ENCODE assay signal across 8 mouse cellular contexts in genomic region chr13:17804909-17805613, GRCm38 (mm10). TPM values are rescaled to one million over a fixed set of nuclear protein-coding genes. Genes with fewer than 3 reads are reported as not detected.
A peak's percentile ranks its signal among the peaks of the same experiment; 100 is the strongest.
DNase-seq lines count a peak whose midpoint lies in the region; ATAC-seq and TF ChIP-seq lines count a peak whose summit lies in the region.

Gene Cdk13, minus strand, starts transcription at chr13:17805097.

- H3K9ac ChIP-seq in hindbrain, postnatal 0 days (replicated peaks; ENCODE audit: low read length) = peak within 1 kb of the TSS; percentile 96

- H3K4me3 ChIP-seq in gastrocnemius, adult 2 months = peak within 1 kb of the TSS; percentile 99
- peak within 1 kb of the TSS; percentile 98 for H3K4me3 ChIP-seq in hindbrain, postnatal 0 days (ENCODE audit: low read length)
- H3K4me3 ChIP-seq in left cerebral cortex, adult 2 months = peak within 1 kb of the TSS; percentile 65

- no peaks in the 10 kb centered on the region for H3K27me3 ChIP-seq in hindbrain, postnatal 0 days (ENCODE audit: insufficient read depth, low read length)

- peak within 1 kb of the TSS; percentile 98 for H3K27ac ChIP-seq in gastrocnemius, adult 2 months
- peak within 1 kb of the TSS; percentile 98 for H3K27ac ChIP-seq in hindbrain, postnatal 0 days
- H3K27ac ChIP-seq in left cerebral cortex, adult 2 months = peak within 1 kb of the TSS; percentile 99

- intact Hi-C loops in gastrocnemius, adult 2 months (cut with DNase I) = loop anchor here (2.0 to 5.0 kb wide), 2 partner anchors 110 to 137 kb away; partner anchors contain the start of genes Mplkip, Rala and Sugct
- intact Hi-C loops in left cerebral cortex, adult 2 months (cut with DNase I) = loop anchor here (1.0 kb wide), 2 partner anchors 33 to 110 kb away; partner anchors contain the start of genes Mplkip and Sugct

- under 1% methylated on average over 72 of the region's 110 CpGs for whole genome bisulfite sequencing in hindbrain, postnatal 0 days

- peak; percentile 85 for ATAC-seq in common myeloid progenitor, adult 5-6 weeks (replicated peaks; ENCODE audit: low read depth, poor library complexity, severe bottlenecking)
- peak; percentile 97 for ATAC-seq in hindbrain, postnatal 0 days
- ATAC-seq in megakaryocyte, adult 5-6 weeks (ENCODE audit: poor library complexity, severe bottlenecking) = peak; percentile 86

- DNase-seq in ZHBTc4 (ENCODE audit: low read depth, low spot score) = peak; percentile 100
- peak; percentile 100 for DNase-seq in gastrocnemius, adult 2 months
- peak; percentile 99 for DNase-seq in hindbrain, postnatal 0 days (ENCODE audit: low spot score)
- DNase-seq in left cerebral cortex, adult 2 months (ENCODE audit: extremely low spot score in 1 of 2, low spot score in 2 of 2) = peak; percentile 99
- DNase-seq in right cerebral cortex, adult 2 months (ENCODE audit: low spot score in 2 of 2) = peak; percentile 98 to 99
- DNase-seq in urinary bladder, postnatal 14 days (ENCODE audit: low spot score) = peak; percentile 99

- no peak for TF ChIP-seq CTCF in gastrocnemius, adult 2 months (IDR thresholded peaks at IDR 0.05)
- TF ChIP-seq CTCF in hindbrain, postnatal 0 days (IDR thresholded peaks at IDR 0.05; ENCODE audit: low read depth) = no peak
- TF ChIP-seq CTCF in left cerebral cortex, adult 2 months (IDR thresholded peaks at IDR 0.05) = no peak; the same call in 1 of the 2 replicates

- no peaks in the 10 kb centered on the region for H3K36me3 ChIP-seq in hindbrain, postnatal 0 days (ENCODE audit: insufficient read depth, low read length)

- H3K9me3 ChIP-seq in hindbrain, postnatal 0 days (ENCODE audit: low read length) = no peaks in the 10 kb centered on the region

- peak within 1 kb of the TSS; percentile 89 for H3K4me2 ChIP-seq in hindbrain, postnatal 0 days (ENCODE audit: low read depth, low read length)

- peaks cover 8% of the 10 kb centered on the region for H3K4me1 ChIP-seq in hindbrain, postnatal 0 days (ENCODE audit: insufficient read depth, low read length)

RNA-seq across cellular contexts. Expression of gene Cdk13, which starts in this region (rescaled TPM):
- total RNA-seq in common myeloid progenitor, adult 5-6 weeks (2017) = 101 and 120 TPM in 2 replicates
- total RNA-seq in gastrocnemius, adult 2 months (2021) = 10 to 100 TPM; 19.0 to 23.0 TPM
- total RNA-seq in hindbrain, postnatal 0 days (2014; rRNA removed) = 105 and 108 TPM in 2 replicates
- 11.6 and 11.7 TPM in 2 replicates for polyA plus RNA-seq in hindbrain, postnatal 0 days (2015; fragmentation: Nextera tagmentation; extraction: Ambion mirVana)
- 10 to 100 TPM; 55.9 to 71.6 TPM for total RNA-seq in left cerebral cortex, adult 2 months (2021)
- 94.3 and 96.4 TPM in 2 replicates for total RNA-seq in megakaryocyte, adult 5-6 weeks (2015)
- 90.3 and 101 TPM in 2 replicates for total RNA-seq in megakaryocyte, adult 5-6 weeks (2017)

Comparison
In these comparisons a context has a peak if more than half of its experiments do, and no peak if none do; other contexts are left out.
1. Peak in every context shown above with its lines: DNase-seq, ATAC-seq, H3K4me3 ChIP-seq and H3K27ac ChIP-seq.